Mouse (Mus musculus) lung, adult 2 months (tissue): ENCODE results near the gene Metap2.

ENCODE experiments used
- CTCF ChIP-seq: fragments of 200-500 bp; IDR thresholded peaks from 2 replicates; pipeline ENCODE4 v1.5.1; 2011; ENCODE audit warnings: mild to moderate bottlenecking, low read length, control low read depth; ENCODE audit not compliant: insufficient read depth
- POLR2A ChIP-seq: fragments of 200-500 bp; IDR thresholded peaks from 2 replicates; pipeline ENCODE4 v1.6.1; 2011; ENCODE audit warnings: low read depth, mild to moderate bottlenecking, control low read depth, low read length, borderline replicate concordance; ENCODE audit errors: extremely low read depth

DNA sequence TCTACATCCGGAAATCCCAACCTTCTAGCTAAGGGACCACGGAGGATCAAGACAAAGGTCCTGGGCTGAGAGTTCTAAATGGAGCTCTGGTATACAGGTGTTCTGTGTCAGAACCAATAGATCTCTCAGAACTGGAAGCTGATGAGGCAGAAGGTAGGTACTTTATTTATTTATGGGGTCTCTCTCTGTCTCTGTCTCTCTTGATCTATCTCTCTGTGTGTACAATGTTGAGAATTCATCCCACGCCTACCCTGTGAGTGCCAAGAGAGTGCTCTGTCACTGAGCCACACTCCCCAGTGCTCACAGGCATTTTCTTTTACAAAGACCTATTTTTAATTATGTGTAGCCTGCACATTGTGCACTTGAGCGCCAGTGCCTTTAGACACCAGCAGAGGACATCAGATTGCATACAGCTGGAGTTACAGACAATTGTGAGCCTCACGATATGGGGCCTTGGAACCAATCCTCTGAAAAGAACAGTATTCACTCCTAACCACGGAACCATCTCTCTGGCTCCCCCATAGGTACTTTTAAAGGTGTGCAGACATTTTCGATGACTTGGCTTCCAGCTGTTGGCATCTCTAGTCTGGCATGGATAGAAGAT, at the start of gene Metap2:
- no peak for TF ChIP-seq CTCF
- no peak for TF ChIP-seq POLR2A
